Mouse (Mus musculus): ENCODE measurements around the gene Poc1b.

- TF ChIP-seq CTCF (IDR thresholded peaks at IDR 0.05; ENCODE audit: extremely low read depth, insufficient read depth, insufficient read length, insufficient replicate concordance): no peak
- TF ChIP-seq POLR2A (IDR thresholded peaks at IDR 0.05; ENCODE audit: low read depth, low read length): no peak
Observed at GRCm38 (mm10) chr10:99222726-99223125, 115.9 kb downstream of the Poc1b start.
